Mouse (Mus musculus) lung, postnatal 0 days (tissue): ENCODE measurements around the gene Acbd6.

Experiments used
- CTCF ChIP-seq: IDR thresholded peaks from 2 replicates; pipeline ENCODE4 v1.5.1; 2016; ENCODE audit warnings: antibody characterized with exemption, mild to moderate bottlenecking
- EP300 ChIP-seq: IDR thresholded peaks from 2 replicates; pipeline ENCODE4 v1.6.1; 2016; ENCODE audit warnings: antibody characterized with exemption, mild to moderate bottlenecking, control low read depth

DNA sequence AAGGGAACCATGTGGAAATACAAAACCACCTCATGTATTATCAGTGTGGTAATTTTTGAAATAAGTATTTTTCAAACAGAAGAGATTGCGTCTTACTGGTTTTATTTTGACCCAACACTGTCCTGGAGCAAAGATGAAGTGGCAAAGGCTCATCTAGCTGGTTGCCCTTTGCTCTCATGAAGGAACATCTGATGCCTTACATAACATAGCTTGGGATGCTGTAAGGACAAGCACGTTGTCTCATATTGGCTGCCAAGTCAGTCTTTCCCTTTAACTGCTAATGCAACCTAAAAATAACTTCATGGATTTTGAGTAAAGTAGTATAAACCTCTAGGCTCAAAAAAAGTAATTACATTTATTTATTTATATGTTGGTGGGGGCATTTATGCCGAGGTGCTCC is 38.7 kb downstream of the Acbd6 start:
- no peak for TF ChIP-seq CTCF
- no peak for TF ChIP-seq EP300
